Mouse (Mus musculus) hindbrain, embryonic 16.5 days (tissue): ENCODE measurements at regions not wholly inside any gene's neighbourhood (a gene's known extent, or its start where the extent isn't known, plus 50 kb on each side); places are given as distances from the start of the nearest gene placed in this dataset.

Experiments used
- ATAC-seq: fragments of 200-750 bp; cut with Nextera tagmentation; 2 replicates; pipeline ENCODE4 v1.8.0; 2017; ENCODE audit warnings: moderate TSS enrichment, moderate library complexity
- H3K27ac ChIP-seq: fragments of 300-500 bp; sonication (generic); 2 replicates; pipeline ENCODE4 v1.5.1; 2014; ENCODE audit warnings: low read depth, mild to moderate bottlenecking, control low read depth, low read length, moderate library complexity
- H3K27me3 ChIP-seq: fragments of 300-500 bp; sonication (generic); replicated peaks from 2 replicates; pipeline ENCODE4 v1.6.1; 2014; ENCODE audit warnings: low read length; ENCODE audit not compliant: control insufficient read depth, insufficient read depth
- H3K36me3 ChIP-seq: fragments of 300-500 bp; sonication (generic); 2 replicates; pipeline ENCODE4 v1.6.1; 2014; ENCODE audit warnings: mild to moderate bottlenecking, low read length, moderate library complexity, mixed read lengths; ENCODE audit not compliant: control insufficient read depth, insufficient read depth
- H3K4me1 ChIP-seq: fragments of 300-500 bp; sonication (generic); 2 replicates; pipeline ENCODE4 v1.6.1; 2014; ENCODE audit warnings: low read depth, low read length; ENCODE audit not compliant: control insufficient read depth, insufficient read depth
- H3K4me2 ChIP-seq: fragments of 300-500 bp; sonication (generic); 2 replicates; pipeline ENCODE4 v1.6.1; 2014; ENCODE audit warnings: mild to moderate bottlenecking, low read length, control low read depth, moderate library complexity
- H3K4me3 ChIP-seq: fragments of 300-500 bp; sonication (generic); 2 replicates; pipeline ENCODE4 v1.5.1; 2014; ENCODE audit warnings: mild to moderate bottlenecking, low read length, control low read depth, moderate library complexity
- H3K9ac ChIP-seq: fragments of 300-500 bp; sonication (generic); 2 replicates; pipeline ENCODE4 v1.6.1; 2014; ENCODE audit warnings: low read depth, mild to moderate bottlenecking, control low read depth, low read length, moderate library complexity
- H3K9me3 ChIP-seq: fragments of 300-500 bp; sonication (generic); 2 replicates; pipeline ENCODE4 v1.6.1; 2014; ENCODE audit warnings: mild to moderate bottlenecking, low read length, moderate library complexity; ENCODE audit not compliant: control insufficient read depth
- WGBS: fragments of 180-500 bp; shearing (Covaris S2); extraction: QIAGEN DNeasy Blood & Tissue Kit; methylation state at CpG from one replicate; pipeline ENCODE4 v1.1.7; 2014; 5-methylcytosine and 5-hydroxymethylcytosine counted together

- 87% methylated on average over 7 of the region's 7 CpGs for WGBS
- no peak for ATAC-seq
- Histone ChIP-seq H3K9me3 (no peaks in the 10 kb centered on the region), H3K27me3 (no peaks in the 10 kb centered on the region), H3K4me1 (peaks cover 4% of the 10 kb centered on the region; the same call in 1 of the 2 replicates), H3K4me3 (no peak overlapping the region), H3K27ac (no peak overlapping the region), H3K36me3 (no peaks in the 10 kb centered on the region), H3K9ac (no peak overlapping the region), H3K4me2 (no peak overlapping the region)
These were observed 157.0 kb upstream of the Runx1 start for GRCm38 (mm10) chr16:92982934-92983333.

DNA sequence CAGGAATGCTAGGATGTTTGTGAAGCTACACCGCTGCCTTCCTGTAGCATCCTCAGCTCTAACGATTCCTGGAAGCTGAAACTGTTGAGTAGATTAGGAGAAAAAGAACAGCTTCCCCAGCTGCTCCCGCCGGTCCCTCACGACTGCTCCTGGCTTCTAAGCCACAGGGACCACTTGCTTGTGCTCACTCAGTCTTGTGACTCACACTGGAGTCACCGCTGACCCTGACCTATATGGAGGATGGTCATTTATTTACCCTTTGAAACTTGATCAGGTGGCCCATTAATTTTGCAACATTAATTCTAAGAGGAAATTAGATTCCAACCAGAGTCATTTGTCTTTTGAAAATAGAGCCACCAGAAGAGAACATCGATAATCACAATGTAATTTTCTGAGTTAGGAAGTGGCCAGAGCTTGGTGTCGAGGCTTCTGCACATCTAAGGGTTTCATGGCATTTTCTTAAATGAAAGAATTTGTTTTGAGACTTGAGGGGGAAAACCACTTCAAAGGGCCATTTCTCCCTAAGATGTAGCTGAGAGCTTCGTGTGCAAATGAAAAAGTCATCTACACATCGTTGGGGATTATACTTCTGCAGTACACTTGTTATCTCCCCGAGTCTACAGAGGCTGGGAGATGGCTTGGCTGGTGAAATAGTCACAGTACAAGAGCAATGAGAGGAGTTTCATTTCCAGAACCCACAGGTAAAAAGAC is 153.8 kb upstream of the Runx1 start:
- Histone ChIP-seq H3K4me3 (no peak overlapping the region), H3K27me3 (no peaks in the 10 kb centered on the region), H3K36me3 (no peaks in the 10 kb centered on the region), H3K9me3 (no peaks in the 10 kb centered on the region), H3K4me1 (no peaks in the 10 kb centered on the region), H3K27ac (no peak overlapping the region), H3K9ac (no peak overlapping the region), H3K4me2 (no peak overlapping the region)
- WGBS: 78% methylated on average over 11 of the region's 11 CpGs
- ATAC-seq: no peak

GRCm38 (mm10) chr16:92976097-92976496 is 150.1 kb upstream of the Runx1 start:
- no peak overlapping the region for H3K9ac ChIP-seq
- no peaks in the 10 kb centered on the region for H3K36me3 ChIP-seq
- no peaks in the 10 kb centered on the region for H3K4me1 ChIP-seq
- ATAC-seq: no peak
- no peaks in the 10 kb centered on the region for H3K9me3 ChIP-seq
- H3K27ac ChIP-seq: no peak overlapping the region
- no peak overlapping the region for H3K4me3 ChIP-seq
- H3K27me3 ChIP-seq: no peaks in the 10 kb centered on the region
- WGBS: 87% methylated on average over 8 of the region's 8 CpGs
- H3K4me2 ChIP-seq: no peak overlapping the region

- no peak overlapping the region for H3K9ac ChIP-seq
- 80% methylated on average over 8 of the region's 8 CpGs for WGBS
- no peak overlapping the region for H3K4me3 ChIP-seq
- H3K27me3 ChIP-seq: no peaks in the 10 kb centered on the region
- H3K4me1 ChIP-seq: no peaks in the 10 kb centered on the region
- ATAC-seq: no peak; the same call in 1 of the 2 replicates
- H3K9me3 ChIP-seq: no peaks in the 10 kb centered on the region
- no peak overlapping the region for H3K4me2 ChIP-seq
- no peaks in the 10 kb centered on the region for H3K36me3 ChIP-seq
- no peak overlapping the region for H3K27ac ChIP-seq
These were observed 149.1 kb upstream of the Runx1 start for GRCm38 (mm10) chr16:92975090-92975489.

GRCm38 (mm10) chr16:92972681-92973080 is 146.7 kb upstream of the Runx1 start:
- no peaks in the 10 kb centered on the region for H3K9me3 ChIP-seq
- no peak overlapping the region for H3K4me2 ChIP-seq
- H3K36me3 ChIP-seq: no peaks in the 10 kb centered on the region
- no peaks in the 10 kb centered on the region for H3K27me3 ChIP-seq
- no peaks in the 10 kb centered on the region for H3K4me1 ChIP-seq
- 71% methylated on average over 5 of the region's 5 CpGs for WGBS
- ATAC-seq: no peak
- no peak overlapping the region for H3K27ac ChIP-seq
- H3K4me3 ChIP-seq: no peak overlapping the region
- H3K9ac ChIP-seq: no peak overlapping the region

- Histone ChIP-seq H3K9me3 (no peaks in the 10 kb centered on the region), H3K27ac (no peak overlapping the region), H3K9ac (no peak overlapping the region), H3K4me2 (no peak overlapping the region), H3K27me3 (no peaks in the 10 kb centered on the region), H3K4me3 (no peak overlapping the region), H3K36me3 (no peaks in the 10 kb centered on the region), H3K4me1 (no peaks in the 10 kb centered on the region)
- WGBS: 98% methylated on average over 3 of the region's 3 CpGs
- no peak for ATAC-seq
These were observed 146.0 kb upstream of the Runx1 start for GRCm38 (mm10) chr16:92971956-92972355.

- no peak overlapping the region for H3K4me3 ChIP-seq
- no peak overlapping the region for H3K9ac ChIP-seq
- H3K27ac ChIP-seq: no peak overlapping the region
- no peaks in the 10 kb centered on the region for H3K4me1 ChIP-seq
- H3K9me3 ChIP-seq: no peaks in the 10 kb centered on the region
- H3K27me3 ChIP-seq: no peaks in the 10 kb centered on the region
- 84% methylated on average over 2 of the region's 2 CpGs for WGBS
- H3K4me2 ChIP-seq: no peak overlapping the region
- H3K36me3 ChIP-seq: no peaks in the 10 kb centered on the region
- no peak for ATAC-seq
These were observed 144.6 kb upstream of the Runx1 start for GRCm38 (mm10) chr16:92970587-92970986.

GRCm38 (mm10) chr16:92969036-92969435 is 143.1 kb upstream of the Runx1 start:
- no peaks in the 10 kb centered on the region for H3K4me1 ChIP-seq
- no peak overlapping the region for H3K4me2 ChIP-seq
- H3K4me3 ChIP-seq: no peak overlapping the region
- 87% methylated on average over 5 of the region's 5 CpGs for WGBS
- no peak for ATAC-seq
- H3K9me3 ChIP-seq: no peaks in the 10 kb centered on the region
- no peaks in the 10 kb centered on the region for H3K27me3 ChIP-seq
- no peaks in the 10 kb centered on the region for H3K36me3 ChIP-seq
- H3K9ac ChIP-seq: no peak overlapping the region
- H3K27ac ChIP-seq: no peak overlapping the region

DNA sequence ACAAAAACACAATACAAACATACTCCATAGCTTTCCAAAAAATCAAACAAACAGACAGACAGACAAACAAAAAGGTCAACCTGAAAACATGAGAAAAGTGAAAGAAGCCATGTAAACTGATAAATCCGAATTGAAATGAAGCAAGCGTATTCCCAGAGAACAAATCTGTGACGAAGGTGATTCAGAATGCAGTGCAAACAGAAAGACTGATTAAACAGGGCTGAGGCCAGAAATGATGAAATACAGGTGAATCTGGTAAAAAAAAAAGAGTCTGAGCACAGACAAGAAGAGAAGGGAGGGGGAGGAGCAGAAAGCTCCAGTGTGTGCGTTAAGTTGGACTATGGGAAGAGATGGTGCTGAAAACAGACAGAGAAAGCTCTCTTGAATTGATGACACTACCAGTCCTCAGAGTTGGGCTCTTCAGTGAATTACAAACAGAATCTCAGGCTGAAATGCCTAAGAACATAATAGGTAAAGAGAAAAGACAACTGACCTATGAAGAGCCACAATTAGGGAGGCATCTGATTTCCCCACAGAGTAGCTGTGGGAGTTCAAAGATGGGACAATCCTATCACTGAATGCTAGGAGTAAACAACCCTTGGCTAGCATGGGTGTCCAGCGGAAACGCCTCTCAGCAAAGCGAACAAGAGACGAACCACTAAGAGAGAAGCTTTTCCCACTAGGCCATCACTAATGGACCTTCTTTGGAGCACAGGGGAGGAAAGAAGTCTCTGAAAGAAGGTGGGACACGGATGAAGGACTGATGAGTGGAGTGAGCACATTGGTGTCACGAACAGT is 140.3 kb upstream of the Runx1 start:
- H3K4me1 ChIP-seq: no peaks in the 10 kb centered on the region
- no peaks in the 10 kb centered on the region for H3K36me3 ChIP-seq
- ATAC-seq: no peak
- 94% methylated on average over 10 of the region's 10 CpGs for WGBS
- H3K9me3 ChIP-seq: no peaks in the 10 kb centered on the region
- H3K4me2 ChIP-seq: no peak overlapping the region
- H3K27ac ChIP-seq: no peak overlapping the region
- no peaks in the 10 kb centered on the region for H3K27me3 ChIP-seq
- no peak overlapping the region for H3K9ac ChIP-seq
- no peak overlapping the region for H3K4me3 ChIP-seq
